Mouse (Mus musculus): ENCODE measurements around the gene Hist1h2bl. TPM values are rescaled to one million over a fixed set of nuclear protein-coding genes. Genes with fewer than 3 reads are reported as not detected.
"Not testable (repeated sequence)": the region's sequence is repeated elsewhere in the genome, so short reads cannot be mapped to it uniquely, and the experiment has no call there.

The Hist1h2bl gene
- polyA plus RNA-seq, 1 experiment, result 118 TPM

- TF ChIP-seq POLR2A (IDR thresholded peaks at IDR 0.05; ENCODE audit: control insufficient read depth, extremely low read depth, insufficient read depth, low read length, poor library complexity) (no peak), CTCF (IDR thresholded peaks at IDR 0.05; ENCODE audit: borderline replicate concordance, control insufficient read depth, extremely low read depth, insufficient read depth, low read length, poor library complexity) (no peak)
- no peak overlapping the region for H3K4me3 ChIP-seq (ENCODE audit: control insufficient read depth, insufficient read depth, low read length)
- no peaks in the 10 kb centered on the region for H3K36me3 ChIP-seq (ENCODE audit: control insufficient read depth, insufficient read depth, low read length)
- no peak for DNase-seq
- peaks cover 7% of the 10 kb centered on the region for H3K4me1 ChIP-seq (replicated peaks; ENCODE audit: control insufficient read depth, insufficient read depth, low read length)
- H3K27me3 ChIP-seq (ENCODE audit: control insufficient read depth, insufficient read depth, low read length), result no peaks in the 10 kb centered on the region
- no peak overlapping the region; the same call in 1 of the 2 replicates for H3K27ac ChIP-seq (ENCODE audit: control insufficient read depth, insufficient read depth, low read length)
- 84% methylated on average over 3 of the region's 3 CpGs for WGBS
Observed at GRCm38 (mm10) chr13:21751827-21752226, 35.9 kb upstream of the Hist1h2bl start.

DNA sequence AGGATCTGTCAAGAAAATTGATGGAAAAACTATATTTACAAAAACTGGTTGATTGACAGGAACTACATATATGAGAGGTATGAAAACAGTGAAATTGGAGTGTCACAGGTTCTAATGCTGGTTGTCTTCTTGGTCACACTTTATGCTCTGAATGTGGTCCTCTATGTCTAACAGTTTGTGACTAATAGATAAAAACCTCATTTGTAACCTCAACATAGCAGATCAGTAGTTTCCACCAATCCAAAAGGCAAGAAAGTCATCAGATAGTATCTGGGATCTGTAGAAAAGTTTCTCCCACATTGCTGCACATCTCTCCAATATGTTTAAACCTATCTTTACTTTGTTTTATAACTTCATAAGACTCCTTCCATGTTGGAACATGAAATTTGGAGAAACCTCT lies 35.5 kb upstream of the Hist1h2bl start:
- no peak overlapping the region for H3K27ac ChIP-seq (ENCODE audit: control insufficient read depth, insufficient read depth, low read length)
- TF ChIP-seq POLR2A (IDR thresholded peaks at IDR 0.05; ENCODE audit: control insufficient read depth, extremely low read depth, insufficient read depth, low read length, poor library complexity), result no peak
- TF ChIP-seq CTCF (IDR thresholded peaks at IDR 0.05; ENCODE audit: borderline replicate concordance, control insufficient read depth, extremely low read depth, insufficient read depth, low read length, poor library complexity), result no peak

DNA sequence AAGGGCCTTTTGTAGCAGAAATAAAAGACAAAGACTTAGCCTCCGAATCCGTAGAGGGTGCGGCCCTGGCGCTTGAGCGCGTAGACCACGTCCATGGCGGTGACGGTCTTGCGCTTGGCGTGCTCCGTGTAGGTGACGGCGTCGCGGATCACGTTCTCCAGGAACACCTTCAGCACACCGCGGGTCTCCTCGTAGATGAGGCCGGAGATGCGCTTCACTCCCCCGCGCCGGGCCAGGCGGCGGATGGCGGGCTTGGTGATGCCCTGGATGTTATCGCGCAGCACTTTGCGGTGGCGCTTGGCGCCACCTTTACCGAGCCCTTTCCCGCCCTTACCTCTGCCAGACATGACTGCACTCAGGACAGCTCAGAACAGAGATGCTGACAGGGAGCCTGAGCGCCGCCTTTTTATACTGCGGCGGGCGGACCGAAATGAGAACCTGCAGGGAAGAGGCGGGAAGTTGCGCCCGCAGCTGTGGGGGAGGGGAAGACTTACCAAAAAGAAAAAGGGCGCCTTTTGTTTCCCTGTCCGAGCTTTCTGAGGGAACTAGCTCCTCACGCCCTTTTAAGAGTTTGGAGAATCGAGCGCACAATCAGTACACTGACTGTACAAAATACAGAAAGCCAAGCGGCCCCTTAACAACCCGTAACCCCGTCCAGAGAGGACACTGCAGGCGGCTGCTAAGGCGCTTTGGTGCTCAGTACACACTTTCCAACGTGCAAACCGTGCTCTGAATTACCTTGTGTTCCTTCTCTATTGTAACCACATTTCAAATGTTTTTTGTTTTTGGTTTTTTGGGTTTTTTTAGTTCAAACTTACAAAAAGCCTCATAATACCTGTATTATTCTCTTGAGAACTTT lies 34.4 kb upstream of the Hist1h2bl start, which contains the start of gene Hist1h4k:
Hist1h4k (minus strand) TSS at position 347 of the 859 bp plus-strand sequence.
- Histone ChIP-seq H3K27ac (ENCODE audit: control insufficient read depth, insufficient read depth, low read length) (peak within 1 kb of the TSS; percentile 96), H3K4me3 (ENCODE audit: control insufficient read depth, insufficient read depth, low read length) (peak within 1 kb of the TSS; percentile 61)
- not testable (repeated sequence) for H3K4me1 ChIP-seq (replicated peaks; ENCODE audit: control insufficient read depth, insufficient read depth, low read length); H3K36me3 ChIP-seq (ENCODE audit: control insufficient read depth, insufficient read depth, low read length); H3K27me3 ChIP-seq (ENCODE audit: control insufficient read depth, insufficient read depth, low read length)
- peak; percentile 84 for TF ChIP-seq POLR2A (IDR thresholded peaks at IDR 0.05; ENCODE audit: control insufficient read depth, extremely low read depth, insufficient read depth, low read length, poor library complexity)
- WGBS, result under 1% methylated on average over 46 of the region's 56 CpGs
- peak; percentile 96 for DNase-seq

More for the DNA sequence above, 35.5 kb upstream of the Hist1h2bl start:
- Histone ChIP-seq H3K4me3 (ENCODE audit: control insufficient read depth, insufficient read depth, low read length) (no peak overlapping the region), H3K4me1 (replicated peaks; ENCODE audit: control insufficient read depth, insufficient read depth, low read length) (peaks cover 7% of the 10 kb centered on the region), H3K36me3 (ENCODE audit: control insufficient read depth, insufficient read depth, low read length) (no peaks in the 10 kb centered on the region), H3K27me3 (ENCODE audit: control insufficient read depth, insufficient read depth, low read length) (no peaks in the 10 kb centered on the region)
- DNase-seq, result no peak

DNA sequence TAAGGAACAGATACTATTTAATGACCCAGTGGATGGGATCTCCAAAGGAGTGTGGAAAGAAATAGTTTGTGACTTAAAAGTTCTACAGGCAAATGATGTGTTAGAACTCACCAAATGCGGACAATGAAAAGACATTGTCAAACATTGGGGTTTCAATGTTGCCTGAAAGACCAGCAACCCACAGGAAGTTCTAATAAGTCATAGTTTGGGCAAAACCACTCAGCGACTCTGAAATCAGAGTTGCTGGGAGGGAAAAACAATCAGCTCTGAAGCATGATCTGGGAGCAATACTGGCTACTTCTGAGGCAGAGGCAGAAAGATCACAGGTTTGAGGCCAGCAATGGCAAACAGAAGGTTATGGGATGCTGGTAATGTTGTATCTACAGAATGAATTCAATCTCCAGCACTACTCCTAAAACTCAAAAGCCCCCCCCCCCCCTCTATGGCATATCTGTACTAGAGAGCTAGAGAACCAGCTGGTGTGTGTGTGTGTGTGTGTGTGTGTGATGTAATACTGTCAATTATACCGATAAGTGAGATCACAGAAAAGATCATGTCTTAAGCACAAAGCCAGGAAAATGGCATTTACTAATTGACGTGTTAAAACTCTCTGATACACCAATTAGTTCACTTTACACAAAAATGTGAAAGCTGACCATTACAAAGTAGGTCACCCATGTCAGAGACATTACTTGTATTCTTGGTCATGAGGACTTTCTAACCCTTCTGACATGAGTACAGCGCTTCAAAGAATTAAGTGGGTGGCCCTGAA lies 33.6 kb upstream of the Hist1h2bl start:
- WGBS, result 3% methylated on average over 5 of the region's 5 CpGs
- H3K36me3 ChIP-seq (ENCODE audit: control insufficient read depth, insufficient read depth, low read length), result no peaks in the 10 kb centered on the region
- H3K27ac ChIP-seq (ENCODE audit: control insufficient read depth, insufficient read depth, low read length), result peak overlapping the region; percentile 42
- no peaks in the 10 kb centered on the region for H3K27me3 ChIP-seq (ENCODE audit: control insufficient read depth, insufficient read depth, low read length)
- TF ChIP-seq CTCF (IDR thresholded peaks at IDR 0.05; ENCODE audit: borderline replicate concordance, control insufficient read depth, extremely low read depth, insufficient read depth, low read length, poor library complexity), result no peak
- TF ChIP-seq POLR2A (IDR thresholded peaks at IDR 0.05; ENCODE audit: control insufficient read depth, extremely low read depth, insufficient read depth, low read length, poor library complexity), result no peak
- no peak for DNase-seq
- peaks cover 7% of the 10 kb centered on the region for H3K4me1 ChIP-seq (replicated peaks; ENCODE audit: control insufficient read depth, insufficient read depth, low read length)
- peak overlapping the region; percentile 61 for H3K4me3 ChIP-seq (ENCODE audit: control insufficient read depth, insufficient read depth, low read length)

DNA sequence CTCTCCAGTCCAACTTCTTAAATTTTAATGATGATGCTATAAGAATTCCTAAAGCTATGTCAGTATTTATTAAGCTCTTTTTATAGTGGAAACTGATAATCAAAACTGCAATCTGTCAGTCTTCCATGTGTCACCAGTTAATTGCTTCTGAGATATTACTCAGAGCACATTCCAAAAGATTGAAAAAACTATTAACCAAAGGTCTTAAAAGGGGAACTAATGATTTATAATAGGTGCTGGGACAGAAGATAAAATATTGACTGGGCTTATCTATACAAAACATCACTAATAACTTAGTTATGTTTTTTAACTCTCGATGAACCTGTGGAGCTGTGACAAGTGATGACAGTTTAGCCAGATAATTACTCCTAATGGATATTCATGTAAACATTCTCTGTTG lies 29.1 kb upstream of the Hist1h2bl start:
- WGBS, result 95% methylated on average over 1 of the region's 1 CpGs
- H3K4me3 ChIP-seq (ENCODE audit: control insufficient read depth, insufficient read depth, low read length), result no peak overlapping the region
- no peak for TF ChIP-seq POLR2A (IDR thresholded peaks at IDR 0.05; ENCODE audit: control insufficient read depth, extremely low read depth, insufficient read depth, low read length, poor library complexity)
- no peak for TF ChIP-seq CTCF (IDR thresholded peaks at IDR 0.05; ENCODE audit: borderline replicate concordance, control insufficient read depth, extremely low read depth, insufficient read depth, low read length, poor library complexity)
- H3K27me3 ChIP-seq (ENCODE audit: control insufficient read depth, insufficient read depth, low read length), result no peaks in the 10 kb centered on the region
- peaks cover 5% of the 10 kb centered on the region; the same call in 1 of the 2 replicates for H3K4me1 ChIP-seq (replicated peaks; ENCODE audit: control insufficient read depth, insufficient read depth, low read length)
- H3K36me3 ChIP-seq (ENCODE audit: control insufficient read depth, insufficient read depth, low read length), result no peaks in the 10 kb centered on the region
- H3K27ac ChIP-seq (ENCODE audit: control insufficient read depth, insufficient read depth, low read length), result no peak overlapping the region
- no peak for DNase-seq

- Histone ChIP-seq H3K4me3 (ENCODE audit: control insufficient read depth, insufficient read depth, low read length) (peak within 1 kb of the TSS; percentile 45), H3K27ac (ENCODE audit: control insufficient read depth, insufficient read depth, low read length) (peak within 1 kb of the TSS; percentile 94)
- WGBS, result under 1% methylated on average over 51 of the region's 56 CpGs
- TF ChIP-seq CTCF (IDR thresholded peaks at IDR 0.05; ENCODE audit: borderline replicate concordance, control insufficient read depth, extremely low read depth, insufficient read depth, low read length, poor library complexity) (0 out of 2 replicates have a peak, but pooled peaks have one; percentile 2), POLR2A (IDR thresholded peaks at IDR 0.05; ENCODE audit: control insufficient read depth, extremely low read depth, insufficient read depth, low read length, poor library complexity) (peak; percentile 75; the same call in 1 of the 2 replicates)
- DNase-seq, result peak; percentile 80
- H3K27me3 ChIP-seq (ENCODE audit: control insufficient read depth, insufficient read depth, low read length); H3K4me1 ChIP-seq (replicated peaks; ENCODE audit: control insufficient read depth, insufficient read depth, low read length); H3K36me3 ChIP-seq (ENCODE audit: control insufficient read depth, insufficient read depth, low read length): not testable (repeated sequence)
Observed at GRCm38 (mm10) chr13:21734906-21735767, 19.2 kb upstream of the Hist1h2bl start, which contains the start of gene Hist1h4j. TSS of gene Hist1h4j (plus strand) at chr13:21735064.

All from thymus, adult 2 months (tissue).